Mouse (Mus musculus) skeletal muscle tissue, adult 2 months (tissue): ENCODE measurements around the gene Osbpl2.
"Not testable (repeated sequence)": the region's sequence is repeated elsewhere in the genome, so short reads cannot be mapped to it uniquely, and the experiment has no call there.

ENCODE experiments used
- DNase-seq: peaks from one replicate; pipeline ENCODE4 v3.0.0-alpha.2; 2012; ENCODE audit warnings: low read depth, low spot score

The Osbpl2 gene

GRCm38 (mm10) chr2:180154796-180155195 is 35.7 kb downstream of the Osbpl2 start:
- DNase-seq: no peak

- DNase-seq: no peak
Observed at GRCm38 (mm10) chr2:180158627-180159026, 39.5 kb downstream of the Osbpl2 start.

- no peak for DNase-seq
Observed at GRCm38 (mm10) chr2:180165855-180166254, 46.7 kb downstream of the Osbpl2 start.

GRCm38 (mm10) chr2:180166869-180167268 is 47.8 kb downstream of the Osbpl2 start:
- no peak for DNase-seq

- DNase-seq: no peak
Observed at GRCm38 (mm10) chr2:180170151-180170805, 51.2 kb downstream of the Osbpl2 start.

GRCm38 (mm10) chr2:180170806-180171521 is 51.9 kb downstream of the Osbpl2 start, which contains the start of gene Adrm1:
Gene Adrm1 (plus strand): TSS chr2:180171485.
- peak; percentile 95 for DNase-seq

GRCm38 (mm10) chr2:180171522-180172070 is 52.5 kb downstream of the Osbpl2 start:
- DNase-seq: no peak

- no peak for DNase-seq
Observed at GRCm38 (mm10) chr2:180172152-180172551, 53.0 kb downstream of the Osbpl2 start.

GRCm38 (mm10) chr2:180173163-180173562 is 54.1 kb downstream of the Osbpl2 start:
- no peak for DNase-seq

- not testable (repeated sequence) for DNase-seq
Observed at GRCm38 (mm10) chr2:180173711-180174110, 54.6 kb downstream of the Osbpl2 start.

- DNase-seq: no peak
Observed at GRCm38 (mm10) chr2:180174121-180174520, 55.0 kb downstream of the Osbpl2 start.

- no peak for DNase-seq
Observed at GRCm38 (mm10) chr2:180175725-180176124, 56.6 kb downstream of the Osbpl2 start.

- no peak for DNase-seq
Observed at GRCm38 (mm10) chr2:180181542-180181941, 62.4 kb downstream of the Osbpl2 start.

- no peak for DNase-seq
Observed at GRCm38 (mm10) chr2:180184011-180184751, 65.1 kb downstream of the Osbpl2 start.

GRCm38 (mm10) chr2:180184752-180185109 is 65.6 kb downstream of the Osbpl2 start:
- DNase-seq: no peak

- peak; percentile 69 for DNase-seq
Observed at GRCm38 (mm10) chr2:180185686-180186085, 66.6 kb downstream of the Osbpl2 start.

GRCm38 (mm10) chr2:180187362-180187761 is 68.3 kb downstream of the Osbpl2 start:
- DNase-seq: no peak

- no peak for DNase-seq
Observed at GRCm38 (mm10) chr2:180196610-180197322, 77.7 kb downstream of the Osbpl2 start.

- no peak for DNase-seq
Observed at GRCm38 (mm10) chr2:180197323-180198037, 78.4 kb downstream of the Osbpl2 start.

- peak; percentile 41 for DNase-seq
Observed at GRCm38 (mm10) chr2:180198782-180199181, 79.7 kb downstream of the Osbpl2 start.

- no peak for DNase-seq
Observed at GRCm38 (mm10) chr2:180200681-180201080, 81.6 kb downstream of the Osbpl2 start.
